ENCODE assay signal across 9 mouse cellular contexts in the genomic region with DNA sequence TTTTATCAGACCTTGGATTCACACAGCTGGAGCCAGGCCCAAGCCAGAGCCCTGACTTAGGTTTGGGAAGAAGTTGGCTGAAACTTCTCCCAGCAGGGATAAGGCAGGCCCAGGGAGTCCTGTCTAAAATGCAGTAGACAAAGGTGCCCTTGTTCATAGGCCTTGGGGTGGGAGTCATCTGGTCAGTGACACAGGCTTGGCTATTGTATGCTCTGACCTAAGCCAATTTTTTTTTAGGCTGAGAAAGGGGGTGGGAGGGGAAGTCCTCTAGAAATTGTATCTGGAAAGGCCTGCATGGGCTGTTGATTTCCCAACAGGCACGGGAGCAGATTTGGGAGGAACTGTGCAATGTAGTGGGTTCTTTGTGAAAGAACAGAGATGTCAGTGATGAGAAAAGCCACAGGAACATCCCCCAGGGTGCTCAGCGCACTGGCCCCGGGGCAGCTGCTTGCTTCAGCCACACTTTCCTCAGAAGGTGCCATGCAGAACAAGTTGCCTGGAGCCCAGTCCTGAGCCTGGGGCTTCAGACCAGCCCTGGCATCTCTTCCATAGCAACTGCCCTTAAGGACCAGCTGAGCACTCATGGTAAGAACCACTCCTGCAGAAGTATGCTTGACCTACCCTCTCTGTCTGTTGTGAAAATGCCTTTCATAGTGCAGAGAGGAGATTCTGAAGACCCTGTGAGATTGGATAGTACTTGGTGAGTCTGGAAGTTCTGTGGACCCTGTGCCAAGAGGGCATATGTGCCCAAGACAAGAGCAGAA.
A peak's percentile ranks its signal among the peaks of the same experiment; 100 is the strongest.
DNase-seq lines count a peak whose midpoint lies in the region; ATAC-seq lines count a peak whose summit lies in the region.
"Had no signal": no experiment of that assay in that cellular context is flagged by ENCODE, and none has a peak within 500 bp of the region (broad histone marks: within the 10 kb centered on the region; RNA-seq: fewer than 3 reads in every experiment).

No protein-coding gene starts in this region.

- H3K36me3 ChIP-seq in heart, embryonic 16.5 days (ENCODE audit: control insufficient read depth, insufficient read depth) = no peaks in the 10 kb centered on the region
- no peaks in the 10 kb centered on the region for H3K36me3 ChIP-seq in megakaryocyte, embryonic 14.5 days (replicated peaks; ENCODE audit: low read length)

- 0 out of 2 replicates have a peak, but pooled peaks cover under 1% of the 10 kb centered on the region for H3K4me1 ChIP-seq in brown adipose tissue, adult 24 weeks (ENCODE audit: control insufficient read depth, insufficient read depth, insufficient read length, low read length)
- H3K4me1 ChIP-seq in heart, embryonic 16.5 days (ENCODE audit: control insufficient read depth, insufficient read depth, low read length) = peaks cover 5% of the 10 kb centered on the region
- peaks cover 32% of the 10 kb centered on the region for H3K4me1 ChIP-seq in megakaryocyte, embryonic 14.5 days

- H3K27ac ChIP-seq in brown adipose tissue, adult 24 weeks (replicated peaks; ENCODE audit: low read depth, low read length) = peak overlapping the region; percentile 87
- H3K27ac ChIP-seq in heart, embryonic 16.5 days (ENCODE audit: low read length) = peak overlapping the region; percentile 60

- H3K27me3 ChIP-seq in heart, embryonic 16.5 days (ENCODE audit: control insufficient read depth, insufficient read depth, low read length) = no peaks in the 10 kb centered on the region
- H3K27me3 ChIP-seq in megakaryocyte, embryonic 14.5 days (replicated peaks) = peaks cover 47% of the 10 kb centered on the region

- 0 out of 2 replicates have a peak overlapping the region, but pooled peaks have one; percentile 16 for H3K4me2 ChIP-seq in heart, embryonic 16.5 days (ENCODE audit: low read depth, low read length)

- 64% methylated on average over 3 of the region's 3 CpGs for WGBS in heart, embryonic 16.5 days

- ATAC-seq in heart, embryonic 16.5 days (replicated peaks; ENCODE audit: extremely low read depth, insufficient read depth, low FRiP score) = peak; percentile 81; the same call in 1 of the 2 replicates
- ATAC-seq in erythroid progenitor cell, adult 5-6 weeks (replicated peaks; ENCODE audit: low FRiP score, poor library complexity, severe bottlenecking) = no peak
- ATAC-seq: Patski had no signal

- DNase-seq in layer of hippocampus, adult 9-11 months = peak; percentile 69
- DNase-seq in layer of hippocampus, postnatal 36 days = no peak
- DNase-seq in right cerebral cortex, adult 18-20 months = no peak
- no peak for DNase-seq in cerebellum, adult 8-10 months

- no peak overlapping the region for H3K9ac ChIP-seq in heart, embryonic 16.5 days (ENCODE audit: low read length)

- H3K9me3 ChIP-seq in heart, embryonic 16.5 days (replicated peaks; ENCODE audit: control insufficient read depth, low read length) = no peaks in the 10 kb centered on the region
- no peaks in the 10 kb centered on the region for H3K9me3 ChIP-seq in megakaryocyte, embryonic 14.5 days

- peak overlapping the region; percentile 50 for H3K4me3 ChIP-seq in brown adipose tissue, adult 24 weeks (ENCODE audit: insufficient read depth, low read depth, low read length)
- no peak overlapping the region for H3K4me3 ChIP-seq in heart, embryonic 16.5 days (ENCODE audit: low read length)
- H3K4me3 ChIP-seq in megakaryocyte, embryonic 14.5 days (replicated peaks) = peak overlapping the region; percentile 62
